Mouse (Mus musculus): ENCODE data around the gene Smad3. TPM values are rescaled to one million over a fixed set of nuclear protein-coding genes. Genes with fewer than 3 reads are reported as not detected.

Smad3 gene
- polyA plus RNA-seq, 1 experiment: 33.5 TPM

GRCm38 (mm10) chr9:63614018-63614985 is 143.5 kb downstream of the Smad3 start:
- DNase-seq: peak; percentile 23
- 65% methylated on average over 11 of the region's 11 CpGs for WGBS
- Histone ChIP-seq H3K36me3 (ENCODE audit: control insufficient read depth, insufficient read depth, low read length) (no peaks in the 10 kb centered on the region), H3K27ac (ENCODE audit: insufficient read depth, low read depth, low read length) (no peak overlapping the region), H3K4me3 (ENCODE audit: insufficient read depth, low read depth, low read length) (no peak overlapping the region), H3K27me3 (replicated peaks; ENCODE audit: control insufficient read depth, insufficient read depth, low read length) (no peaks in the 10 kb centered on the region), H3K4me1 (ENCODE audit: control insufficient read depth, insufficient read depth, low read length) (peaks cover 33% of the 10 kb centered on the region)
- TF ChIP-seq POLR2A (IDR thresholded peaks at IDR 0.05; ENCODE audit: low read depth, low read length) (no peak), CTCF (conservative IDR thresholded peaks at IDR 0.05; ENCODE audit: insufficient read depth, insufficient read length, low read depth, low read length) (no peak)

GRCm38 (mm10) chr9:63613569-63613968 is 144.2 kb downstream of the Smad3 start:
- peak; percentile 62 for DNase-seq
- H3K27me3 ChIP-seq (replicated peaks; ENCODE audit: control insufficient read depth, insufficient read depth, low read length): no peaks in the 10 kb centered on the region
- 7% methylated on average over 1 of the region's 1 CpGs for WGBS
- TF ChIP-seq POLR2A (IDR thresholded peaks at IDR 0.05; ENCODE audit: low read depth, low read length) (no peak), CTCF (conservative IDR thresholded peaks at IDR 0.05; ENCODE audit: insufficient read depth, insufficient read length, low read depth, low read length) (no peak)
- H3K36me3 ChIP-seq (ENCODE audit: control insufficient read depth, insufficient read depth, low read length): no peaks in the 10 kb centered on the region
- H3K27ac ChIP-seq (ENCODE audit: insufficient read depth, low read depth, low read length): peak overlapping the region; percentile 34; the same call in 1 of the 2 replicates
- H3K4me3 ChIP-seq (ENCODE audit: insufficient read depth, low read depth, low read length): no peak overlapping the region
- peaks cover 38% of the 10 kb centered on the region for H3K4me1 ChIP-seq (ENCODE audit: control insufficient read depth, insufficient read depth, low read length)

GRCm38 (mm10) chr9:63612565-63613515 is 145.0 kb downstream of the Smad3 start:
- Histone ChIP-seq H3K27ac (ENCODE audit: insufficient read depth, low read depth, low read length) (peak overlapping the region; percentile 34; the same call in 1 of the 2 replicates), H3K4me3 (ENCODE audit: insufficient read depth, low read depth, low read length) (no peak overlapping the region), H3K36me3 (ENCODE audit: control insufficient read depth, insufficient read depth, low read length) (no peaks in the 10 kb centered on the region), H3K4me1 (ENCODE audit: control insufficient read depth, insufficient read depth, low read length) (peaks cover 38% of the 10 kb centered on the region), H3K27me3 (replicated peaks; ENCODE audit: control insufficient read depth, insufficient read depth, low read length) (no peaks in the 10 kb centered on the region)
- peak; percentile 29 for DNase-seq
- TF ChIP-seq CTCF (conservative IDR thresholded peaks at IDR 0.05; ENCODE audit: insufficient read depth, insufficient read length, low read depth, low read length): peak; percentile 47
- TF ChIP-seq POLR2A (IDR thresholded peaks at IDR 0.05; ENCODE audit: low read depth, low read length): no peak
- 36% methylated on average over 16 of the region's 16 CpGs for WGBS

GRCm38 (mm10) chr9:63611967-63612366 is 145.8 kb downstream of the Smad3 start:
- Histone ChIP-seq H3K4me3 (ENCODE audit: insufficient read depth, low read depth, low read length) (no peak overlapping the region), H3K27ac (ENCODE audit: insufficient read depth, low read depth, low read length) (peak overlapping the region; percentile 29; the same call in 1 of the 2 replicates), H3K4me1 (ENCODE audit: control insufficient read depth, insufficient read depth, low read length) (peaks cover 38% of the 10 kb centered on the region), H3K27me3 (replicated peaks; ENCODE audit: control insufficient read depth, insufficient read depth, low read length) (no peaks in the 10 kb centered on the region), H3K36me3 (ENCODE audit: control insufficient read depth, insufficient read depth, low read length) (no peaks in the 10 kb centered on the region)
- 42% methylated on average over 5 of the region's 5 CpGs for WGBS
- peak; percentile 36 for DNase-seq
- no peak for TF ChIP-seq POLR2A (IDR thresholded peaks at IDR 0.05; ENCODE audit: low read depth, low read length)

- peaks cover 38% of the 10 kb centered on the region for H3K4me1 ChIP-seq (ENCODE audit: control insufficient read depth, insufficient read depth, low read length)
- DNase-seq: peak; percentile 69
Observed at GRCm38 (mm10) chr9:63610841-63611366, 146.9 kb downstream of the Smad3 start.

GRCm38 (mm10) chr9:63610231-63610630 is 147.6 kb downstream of the Smad3 start:
- H3K4me1 ChIP-seq (ENCODE audit: control insufficient read depth, insufficient read depth, low read length): peaks cover 38% of the 10 kb centered on the region
- TF ChIP-seq POLR2A (IDR thresholded peaks at IDR 0.05; ENCODE audit: low read depth, low read length) (no peak), CTCF (conservative IDR thresholded peaks at IDR 0.05; ENCODE audit: insufficient read depth, insufficient read length, low read depth, low read length) (peak; percentile 28; the same call in 1 of the 2 replicates)
- no peaks in the 10 kb centered on the region for H3K36me3 ChIP-seq (ENCODE audit: control insufficient read depth, insufficient read depth, low read length)
- no peaks in the 10 kb centered on the region for H3K27me3 ChIP-seq (replicated peaks; ENCODE audit: control insufficient read depth, insufficient read depth, low read length)
- no peak overlapping the region for H3K4me3 ChIP-seq (ENCODE audit: insufficient read depth, low read depth, low read length)
- peak overlapping the region; percentile 11; the same call in 1 of the 2 replicates for H3K27ac ChIP-seq (ENCODE audit: insufficient read depth, low read depth, low read length)
- WGBS: 75% methylated on average over 6 of the region's 6 CpGs
- no peak for DNase-seq

More at GRCm38 (mm10) chr9:63610841-63611366, 146.9 kb downstream of the Smad3 start:
- TF ChIP-seq CTCF (conservative IDR thresholded peaks at IDR 0.05; ENCODE audit: insufficient read depth, insufficient read length, low read depth, low read length): no peak
- TF ChIP-seq POLR2A (IDR thresholded peaks at IDR 0.05; ENCODE audit: low read depth, low read length): no peak
- Histone ChIP-seq H3K4me3 (ENCODE audit: insufficient read depth, low read depth, low read length) (no peak overlapping the region), H3K36me3 (ENCODE audit: control insufficient read depth, insufficient read depth, low read length) (no peaks in the 10 kb centered on the region), H3K27me3 (replicated peaks; ENCODE audit: control insufficient read depth, insufficient read depth, low read length) (no peaks in the 10 kb centered on the region), H3K27ac (ENCODE audit: insufficient read depth, low read depth, low read length) (peak overlapping the region; percentile 25; the same call in 1 of the 2 replicates)
- 24% methylated on average over 13 of the region's 13 CpGs for WGBS
